Mouse (Mus musculus): ENCODE measurements around the gene Abcg1. TPM values are rescaled to one million over a fixed set of nuclear protein-coding genes. Genes with fewer than 3 reads are reported as not detected.

The Abcg1 gene
- total RNA-seq, 2 experiments from 2014 or later, result 7.9 to 8.9 TPM

- DNase-seq, result peak in 1 of 2 experiments; percentile 68
These were observed 21.8 kb downstream of the Abcg1 start for GRCm38 (mm10) chr17:31079078-31079840.

- DNase-seq, result peak in 1 of 2 experiments; percentile 37
These were observed 25.0 kb downstream of the Abcg1 start for GRCm38 (mm10) chr17:31082296-31083078.

DNA sequence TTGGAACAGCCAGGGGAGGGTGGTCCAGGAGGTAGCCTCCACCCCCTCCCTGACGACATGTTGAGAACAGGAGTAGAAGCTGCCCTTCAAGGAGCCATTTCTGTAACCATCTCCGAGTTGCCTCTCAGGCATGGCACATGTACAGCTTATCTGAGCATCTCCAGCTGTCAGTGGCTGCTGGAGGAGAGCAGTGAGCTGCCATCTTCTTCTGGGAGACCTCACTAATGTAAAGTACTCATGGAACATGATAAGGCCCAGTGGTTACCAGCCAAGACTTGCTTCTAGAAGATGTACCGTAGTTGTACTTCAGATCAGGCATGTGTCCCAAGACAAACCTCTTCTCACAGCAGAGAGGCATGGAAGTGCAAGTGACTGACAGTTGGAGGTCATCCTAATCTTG lies 28.0 kb downstream of the Abcg1 start:
- no peak for DNase-seq

GRCm38 (mm10) chr17:31086196-31086595 lies 28.7 kb downstream of the Abcg1 start:
- peak; percentile 50 to 72 for DNase-seq

DNA sequence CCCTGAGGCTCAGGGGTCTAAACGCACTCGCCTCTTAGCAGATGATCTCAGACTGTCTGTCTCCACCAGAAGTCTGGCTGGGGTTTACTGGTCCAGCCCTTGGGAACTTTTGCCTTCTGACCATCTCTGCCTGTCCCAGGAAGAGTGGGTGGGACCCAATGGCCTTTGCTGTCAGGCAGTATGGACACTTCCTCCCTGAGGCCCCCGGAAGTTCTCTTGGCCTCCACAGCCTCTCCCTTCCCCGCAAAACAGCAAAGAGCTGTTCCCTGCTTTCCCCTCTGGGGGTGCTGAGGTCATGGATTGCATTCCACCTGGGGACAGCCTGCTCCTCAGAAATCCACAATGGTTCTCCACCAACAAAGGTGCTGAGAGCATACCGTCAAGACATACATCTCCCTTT lies 31.2 kb downstream of the Abcg1 start:
- DNase-seq, result no peak

GRCm38 (mm10) chr17:31089848-31090247 lies 32.4 kb downstream of the Abcg1 start:
- no peak for DNase-seq

GRCm38 (mm10) chr17:31091023-31091735 lies 33.7 kb downstream of the Abcg1 start:
- DNase-seq, result no peak

- no peak for DNase-seq
These were observed 37.3 kb downstream of the Abcg1 start for GRCm38 (mm10) chr17:31094781-31095180.

DNA sequence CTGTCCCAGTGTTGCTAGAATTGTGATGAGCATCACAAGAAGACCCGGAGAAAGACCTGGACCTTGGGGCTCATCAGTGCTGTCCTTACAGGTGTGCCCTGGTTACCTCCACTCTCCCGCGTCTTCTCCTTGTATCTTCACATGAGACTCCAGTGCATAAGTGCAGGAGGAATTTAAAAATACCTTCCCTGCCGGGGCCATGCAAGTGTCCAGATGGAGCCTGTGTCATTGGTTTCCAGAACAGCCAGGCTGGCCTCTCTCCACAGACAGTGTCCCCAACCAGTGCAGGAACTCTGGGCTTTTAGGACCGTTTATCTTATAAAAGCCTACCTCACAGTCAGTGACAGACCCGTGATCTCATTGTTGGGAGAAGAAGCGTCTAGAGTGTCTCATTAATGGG lies 38.1 kb downstream of the Abcg1 start:
- no peak for DNase-seq

GRCm38 (mm10) chr17:31096893-31097292 lies 39.4 kb downstream of the Abcg1 start:
- DNase-seq, result no peak

DNA sequence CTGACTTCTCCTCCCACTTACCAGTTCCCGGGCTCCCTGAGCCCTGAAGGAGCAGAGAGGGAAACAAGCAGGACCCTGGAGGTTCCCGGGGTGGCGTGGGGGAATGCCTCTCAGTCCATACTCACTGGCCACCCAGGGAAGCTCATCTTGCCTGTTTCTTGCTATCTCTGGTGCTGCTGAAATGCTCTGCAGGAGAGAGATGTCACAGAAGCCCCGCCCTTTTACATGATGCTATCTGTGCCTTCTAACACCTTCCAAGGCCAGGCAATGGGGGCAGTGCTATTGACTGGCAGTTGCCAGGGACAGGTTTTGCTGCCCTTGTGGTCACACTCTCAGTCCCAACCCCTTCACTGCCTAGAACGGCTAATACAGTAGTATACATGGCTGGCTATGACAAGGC lies 41.3 kb downstream of the Abcg1 start:
- no peak for DNase-seq

GRCm38 (mm10) chr17:31103007-31103570 lies 45.6 kb downstream of the Abcg1 start:
- no peak for DNase-seq

- peak in 1 of 2 experiments; percentile 21 for DNase-seq
These were observed 46.3 kb downstream of the Abcg1 start for GRCm38 (mm10) chr17:31103823-31104222.

- DNase-seq, result peak in 1 of 2 experiments; percentile 10
These were observed 50.9 kb downstream of the Abcg1 start for GRCm38 (mm10) chr17:31108388-31108787.

DNA sequence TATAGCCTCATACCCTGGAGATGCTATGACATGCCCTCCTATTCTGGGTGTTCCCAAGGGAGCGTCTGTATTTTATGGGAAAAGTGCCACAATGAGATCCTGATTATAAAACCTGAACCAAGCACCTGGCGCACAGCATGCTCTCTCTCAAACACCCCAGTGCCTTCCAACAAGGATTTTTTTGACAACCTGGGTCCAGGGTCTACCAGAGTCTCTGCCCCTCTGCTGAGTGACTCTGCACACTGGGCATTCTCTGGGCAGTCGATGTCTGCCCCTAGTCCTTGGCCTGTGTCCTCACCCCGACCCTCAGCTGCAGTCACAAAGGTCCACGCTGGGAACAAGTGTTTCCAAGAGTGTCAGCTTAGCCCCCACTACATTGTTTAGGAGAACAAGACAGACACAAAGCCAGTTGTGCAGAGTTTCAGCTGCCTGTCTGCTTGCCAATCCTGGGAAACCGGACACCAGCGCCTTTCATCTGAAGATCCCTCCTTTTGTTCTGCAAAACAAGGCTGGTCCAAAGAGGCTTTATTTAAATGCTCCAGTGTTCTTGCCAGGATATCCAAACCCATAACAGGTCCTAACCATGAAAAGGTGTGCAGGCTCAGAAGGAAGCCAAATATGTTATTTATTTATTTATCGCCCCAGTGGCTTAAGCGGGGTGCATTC lies 55.8 kb downstream of the Abcg1 start:
- DNase-seq, result no peak

DNA sequence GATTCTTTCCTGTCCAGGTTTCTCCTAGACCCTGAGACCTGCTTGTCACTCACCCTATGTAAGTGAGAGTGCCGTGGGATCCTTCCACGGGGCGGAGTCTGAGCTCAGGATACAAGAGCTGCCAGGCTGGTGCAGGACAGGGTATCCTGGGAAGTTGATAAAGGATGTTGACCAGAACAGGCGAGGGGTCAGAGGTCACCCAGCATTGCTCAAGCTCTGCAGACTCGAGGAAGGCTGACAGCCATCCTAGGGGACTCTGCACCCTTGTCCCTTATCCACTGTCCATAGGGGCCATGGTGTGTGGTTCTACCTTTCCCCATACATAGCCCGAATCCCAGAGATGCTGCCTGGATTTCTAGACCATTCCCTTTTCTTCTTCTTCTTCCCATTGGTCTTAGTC lies 58.6 kb downstream of the Abcg1 start:
- DNase-seq, result no peak

- DNase-seq, result no peak
These were observed 60.5 kb downstream of the Abcg1 start for GRCm38 (mm10) chr17:31117946-31118345.

DNA sequence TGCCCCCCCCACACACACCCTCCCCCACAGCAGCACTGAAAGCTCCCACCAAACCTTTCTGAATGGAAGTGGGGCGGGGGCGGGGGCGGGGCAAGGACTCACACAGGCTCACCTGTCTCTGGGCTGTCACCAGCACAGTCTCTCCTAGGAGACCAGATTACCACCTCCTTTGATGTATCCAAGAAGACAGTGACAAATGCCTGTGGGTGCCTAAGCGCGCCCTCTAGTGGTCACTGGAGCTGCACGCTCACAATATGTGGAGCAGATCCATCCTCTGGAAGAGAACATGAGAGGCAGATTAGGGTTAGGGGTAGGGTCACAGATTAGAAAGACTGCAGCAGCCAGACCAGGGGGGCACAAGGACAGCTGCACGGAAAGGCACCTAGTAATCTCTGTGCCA lies 62.0 kb downstream of the Abcg1 start:
- DNase-seq, result peak; percentile 61 to 88

DNA sequence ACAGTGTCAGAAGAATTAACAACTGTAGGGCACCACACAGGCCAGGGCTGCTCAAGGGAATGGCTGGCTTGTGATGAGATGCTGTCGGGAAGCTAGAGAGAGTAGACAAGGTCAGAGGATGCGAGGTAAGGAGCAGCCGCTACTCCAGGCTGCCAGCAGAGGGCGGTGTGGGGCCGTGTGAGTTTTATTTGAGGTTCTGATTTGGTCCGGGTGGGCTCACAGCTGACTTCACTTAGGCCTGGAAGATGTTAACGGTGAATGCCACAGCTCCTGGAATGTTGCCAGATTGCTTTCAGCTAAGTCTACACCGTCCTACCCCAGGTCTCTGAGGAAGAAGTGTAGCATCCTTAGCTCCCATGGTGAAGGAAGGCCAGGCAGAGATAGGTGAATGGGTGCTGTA lies 64.5 kb downstream of the Abcg1 start:
- DNase-seq, result peak in 1 of 2 experiments; percentile 35

DNA sequence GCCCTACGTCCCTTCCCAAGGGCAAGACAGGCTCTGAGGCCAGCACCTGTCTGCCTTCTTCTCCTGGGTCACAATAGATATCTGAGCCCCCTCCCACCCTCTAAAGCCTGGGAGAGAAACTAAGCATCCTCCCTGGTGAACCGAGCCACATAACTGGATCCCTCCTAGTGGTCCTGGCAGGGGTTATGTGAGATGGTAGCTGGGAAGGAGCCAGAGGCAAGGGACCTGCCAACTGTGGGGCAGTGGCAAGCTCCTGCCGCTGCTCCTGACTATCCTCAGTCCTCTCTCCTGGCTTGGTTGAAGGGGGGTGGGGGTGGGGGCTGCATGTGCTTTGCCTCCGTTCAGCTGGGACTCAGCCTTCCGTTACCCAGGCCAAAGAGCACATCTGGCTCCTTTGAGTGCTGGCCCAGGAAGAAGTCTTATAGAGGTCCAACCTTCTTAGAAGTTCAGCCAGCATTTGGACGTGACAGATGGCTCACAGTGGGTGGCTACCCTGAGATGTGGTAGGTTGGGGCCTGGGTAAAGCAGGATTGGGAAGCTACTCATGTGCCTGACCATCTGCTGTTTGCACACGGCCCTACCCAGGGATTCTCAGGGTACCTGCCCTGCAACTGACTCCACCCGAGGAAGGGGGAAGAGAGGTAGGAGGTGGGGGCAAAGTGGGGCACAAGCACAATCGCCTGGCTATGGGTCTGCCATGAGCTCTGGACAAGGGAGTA lies 68.2 kb downstream of the Abcg1 start:
- no peak for DNase-seq

DNA sequence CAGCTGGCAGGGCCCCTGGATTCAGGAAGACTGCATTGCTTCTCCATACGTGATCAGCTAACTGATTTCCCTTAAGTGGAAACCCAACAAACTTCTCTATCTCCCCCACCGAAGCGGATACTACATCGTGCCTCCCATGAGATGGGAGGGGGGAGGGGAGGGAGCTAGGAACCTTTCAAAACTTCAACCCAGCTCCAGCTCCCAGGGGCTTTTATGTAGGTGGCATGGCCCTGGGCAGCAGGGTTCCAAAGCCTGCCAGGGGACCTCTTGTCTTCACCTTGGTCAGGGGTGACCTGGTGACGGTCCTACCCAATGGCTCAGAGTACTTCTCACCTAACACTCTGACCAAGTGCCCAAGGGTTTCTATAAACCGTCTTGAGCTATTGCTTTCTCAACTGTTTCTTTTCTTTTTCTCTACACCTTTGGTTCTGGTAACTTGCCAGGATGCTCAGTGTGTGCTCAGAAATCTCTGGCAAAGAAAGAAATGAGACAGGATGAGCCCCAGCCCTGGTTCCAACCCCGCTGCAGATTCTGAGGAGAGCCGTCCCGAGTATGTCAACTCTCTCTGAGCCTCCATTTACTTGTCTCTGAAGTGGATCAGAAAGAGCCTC lies 71.3 kb downstream of the Abcg1 start:
- DNase-seq, result no peak

All from heart, adult 18-20 months (tissue).